11 mouse cellular contexts compared by ENCODE assay signal in genomic region chr6:17110564-17111100, GRCm38 (mm10). TPM values are rescaled to one million over a fixed set of nuclear protein-coding genes. Genes with fewer than 3 reads are reported as not detected.
A peak's percentile ranks its signal among the peaks of the same experiment; 100 is the strongest.
DNase-seq lines count a peak whose midpoint lies in the region; ATAC-seq lines count a peak whose summit lies in the region.
"Had no signal": no experiment of that assay in that cellular context is flagged by ENCODE, and none has a peak within 500 bp of the region (broad histone marks: within the 10 kb centered on the region; RNA-seq: fewer than 3 reads in every experiment).

No protein-coding gene starts in this region.

- H3K36me3 ChIP-seq in hindbrain, embryonic 12.5 days: no peaks in the 10 kb centered on the region
- H3K36me3 ChIP-seq: hindbrain, embryonic 10.5 days; midbrain, embryonic 12.5 days had no signal

- H3K4me2 ChIP-seq in hindbrain, embryonic 12.5 days (replicated peaks): no peak overlapping the region
- H3K4me2 ChIP-seq: midbrain, embryonic 12.5 days had no signal

- H3K9me3 ChIP-seq in hindbrain, embryonic 12.5 days (replicated peaks): no peaks in the 10 kb centered on the region
- H3K9me3 ChIP-seq: hindbrain, embryonic 10.5 days; midbrain, embryonic 12.5 days had no signal

- no peak overlapping the region for H3K9ac ChIP-seq in hindbrain, embryonic 12.5 days
- H3K9ac ChIP-seq: midbrain, embryonic 12.5 days had no signal

- H3K27ac ChIP-seq in brown adipose tissue, adult 24 weeks (replicated peaks; ENCODE audit: low read depth, low read length): peak overlapping the region; percentile 84
- H3K27ac ChIP-seq in hindbrain, embryonic 12.5 days: no peak overlapping the region
- H3K27ac ChIP-seq: hindbrain, embryonic 10.5 days; midbrain, embryonic 12.5 days had no signal

- 71% methylated on average over 6 of the region's 6 CpGs for WGBS in hindbrain, embryonic 12.5 days

- DNase-seq in gastrocnemius, postnatal 25 days: peak; percentile 20
- no peak for DNase-seq in gastrocnemius, postnatal 10 days
- peak; percentile 90 for DNase-seq in 3T3-L1 (ENCODE audit: low read depth, low spot score)
- DNase-seq in kidney, postnatal 10 days: peak; percentile 44
- no peak for DNase-seq in spleen, postnatal 10 days (ENCODE audit: low spot score in 2 of 2)
- no peak for DNase-seq in layer of hippocampus, adult 9-10 months (ENCODE audit: low spot score)
- DNase-seq: thymus, adult 2 months had no signal

- H3K4me1 ChIP-seq in brown adipose tissue, adult 24 weeks (ENCODE audit: control insufficient read depth, insufficient read depth, insufficient read length, low read length): peaks cover 16% of the 10 kb centered on the region
- no peaks in the 10 kb centered on the region for H3K4me1 ChIP-seq in hindbrain, embryonic 12.5 days
- H3K4me1 ChIP-seq: hindbrain, embryonic 10.5 days; midbrain, embryonic 12.5 days had no signal

- no peaks in the 10 kb centered on the region for H3K27me3 ChIP-seq in hindbrain, embryonic 12.5 days
- H3K27me3 ChIP-seq: midbrain, embryonic 12.5 days had no signal

- peak overlapping the region; percentile 9; the same call in 1 of the 2 replicates for H3K4me3 ChIP-seq in brown adipose tissue, adult 24 weeks (ENCODE audit: insufficient read depth, low read depth, low read length)
- H3K4me3 ChIP-seq in hindbrain, embryonic 12.5 days: no peak overlapping the region
- H3K4me3 ChIP-seq: hindbrain, embryonic 10.5 days; midbrain, embryonic 12.5 days had no signal

- ATAC-seq in hindbrain, embryonic 12.5 days (ENCODE audit: low FRiP score): no peak

RNA-seq across cellular contexts. Expression of gene Tes, which starts 45.7 kb away (rescaled TPM):
- 1 to 10 TPM; 1.3 to 2.3 TPM for total RNA-seq in gastrocnemius, postnatal 25 days (2021)
- total RNA-seq in gastrocnemius, postnatal 10 days (2021): 1 to 10 TPM; 2.5 to 4.6 TPM
- polyA plus RNA-seq in brown adipose tissue, adult 24 weeks (2012; ENCODE audit: insufficient read depth, insufficient read length, missing spikeins): 2.7 and 4.7 TPM in 2 replicates
- polyA plus RNA-seq in hindbrain, embryonic 12.5 days (2016; fragmentation: Nextera tagmentation; extraction: Ambion mirVana): 58.5 and 64.2 TPM in 2 replicates

Comparison
In these comparisons a context has a peak if more than half of its experiments do, and no peak if none do; other contexts are left out.
1. DNase-seq: peak in gastrocnemius, postnatal 25 days (single experiment), 3T3-L1 (single experiment) and kidney, postnatal 10 days (single experiment); none in gastrocnemius, postnatal 10 days (single experiment), spleen, postnatal 10 days (0 of 2) and layer of hippocampus, adult 9-10 months (single experiment).